Mouse (Mus musculus): ENCODE measurements at regions not wholly inside any gene's neighbourhood (a gene's known extent, or its start where the extent isn't known, plus 50 kb on each side); places are given as distances from the start of the nearest gene placed in this dataset.
A peak's percentile ranks its signal among the peaks of the same experiment; 100 is the strongest.

- DNase-seq = no peak
These were observed 92.6 kb upstream of the Ctsc start for GRCm38 (mm10) chr7:88185120-88185796.

DNA sequence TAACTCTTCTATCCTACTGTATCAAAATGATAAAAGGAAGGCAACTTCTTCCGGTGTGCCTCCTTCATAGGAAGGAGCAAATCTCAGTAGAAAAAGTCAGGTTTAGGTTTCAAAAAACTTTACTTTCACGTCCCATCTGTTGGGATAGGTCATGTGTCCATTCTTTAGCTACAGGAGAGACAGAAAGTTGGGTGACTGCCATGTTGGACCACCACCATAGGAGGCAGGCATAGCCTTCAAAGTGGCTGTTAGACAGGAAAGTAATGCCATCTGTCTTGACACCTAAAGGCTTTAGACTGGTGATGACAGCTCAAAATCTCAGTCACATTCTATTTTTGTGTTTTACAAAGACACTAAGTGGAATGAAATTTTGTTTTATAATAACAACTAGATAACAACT is 90.3 kb upstream of the Ctsc start:
- DNase-seq = peak; percentile 7

GRCm38 (mm10) chr7:88192771-88193170 is 85.1 kb upstream of the Ctsc start:
- no peak for DNase-seq

DNA sequence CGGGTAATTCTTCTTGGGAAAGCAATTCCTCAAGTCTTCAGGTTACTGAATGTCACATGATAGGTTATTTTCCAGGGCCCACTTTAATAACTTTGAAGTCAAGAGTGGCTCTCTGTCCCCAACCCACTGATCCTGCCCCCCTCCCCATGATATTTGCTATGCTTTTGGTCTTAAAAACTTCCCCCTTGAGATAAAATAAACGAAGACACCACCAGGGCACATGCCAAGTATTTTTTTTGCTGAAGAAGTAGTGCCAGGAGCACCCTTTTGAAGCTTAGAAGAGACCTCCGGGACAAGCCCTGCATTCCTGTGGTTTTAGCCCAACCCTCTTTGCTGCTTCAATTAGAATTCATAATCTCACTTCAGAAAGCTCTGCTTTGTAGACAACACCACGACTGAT is 78.8 kb upstream of the Ctsc start:
- DNase-seq = no peak

- DNase-seq = no peak
These were observed 77.9 kb upstream of the Ctsc start for GRCm38 (mm10) chr7:88199929-88200538.

GRCm38 (mm10) chr7:88201658-88202364 is 76.1 kb upstream of the Ctsc start:
- no peak for DNase-seq

GRCm38 (mm10) chr7:88206223-88206827 is 71.6 kb upstream of the Ctsc start:
- no peak for DNase-seq

DNA sequence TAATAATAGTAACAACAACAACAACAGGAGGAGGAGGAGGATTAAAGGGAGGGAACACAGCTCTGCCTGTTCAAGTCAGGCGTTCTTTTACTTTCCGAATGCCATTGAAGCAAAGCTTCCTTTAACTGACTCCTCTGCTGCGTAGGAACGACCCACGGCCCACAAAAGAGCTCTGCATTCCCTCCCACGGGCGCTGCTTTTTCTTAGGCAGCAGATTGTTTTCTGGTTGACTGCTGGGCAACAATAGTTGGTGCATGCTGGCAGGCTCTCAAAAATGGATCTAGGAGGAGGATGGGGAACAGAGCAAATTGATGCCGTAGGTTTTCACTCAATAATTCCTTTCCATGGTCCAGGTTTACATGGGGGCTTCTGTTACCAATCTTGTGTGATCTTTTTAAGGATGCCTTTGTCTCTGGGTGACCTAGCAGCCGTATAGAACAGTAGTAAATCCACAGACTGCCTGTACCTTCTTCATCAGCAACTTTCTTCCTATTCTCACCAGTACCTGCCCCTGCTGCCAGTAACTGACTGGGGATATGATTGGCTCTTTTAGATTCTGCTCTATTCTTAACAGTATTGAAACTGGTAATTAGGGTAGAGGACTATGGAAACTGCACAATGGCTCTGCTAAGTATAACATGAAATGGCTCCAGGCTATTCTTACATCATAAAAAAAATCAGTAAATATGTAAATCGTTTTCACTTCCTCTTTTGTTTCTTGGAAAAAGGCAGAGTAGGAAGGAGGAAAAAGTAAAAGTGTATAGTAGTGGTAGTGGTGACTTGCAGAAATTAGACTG is 70.8 kb upstream of the Ctsc start:
- DNase-seq = peak; percentile 12

- DNase-seq = no peak
These were observed 63.1 kb upstream of the Ctsc start for GRCm38 (mm10) chr7:88214713-88215198.

- DNase-seq = no peak
These were observed 62.5 kb upstream of the Ctsc start for GRCm38 (mm10) chr7:88215425-88215824.

- no peak for DNase-seq
These were observed 55.7 kb upstream of the Ctsc start for GRCm38 (mm10) chr7:88222141-88222540.

GRCm38 (mm10) chr7:88225800-88226199 is 52.1 kb upstream of the Ctsc start:
- no peak for DNase-seq
